Mouse (Mus musculus) hematopoietic stem cell, adult 5-6 weeks (primary cell): ENCODE results near the gene 9130204L05Rik. TPM values are rescaled to one million over a fixed set of nuclear protein-coding genes. Genes with fewer than 3 reads are reported as not detected.
A peak's percentile ranks its signal among the peaks of the same experiment; 100 is the strongest.

ENCODE experiments used
- ATAC-seq, 2 experiments: fragments of 125-278 bp in 1 of 2; replicated peaks in 1 of 2; 2 replicates each; pipeline ENCODE4 v1.8.0; 2016 to 2017; ENCODE audit warnings: inconsistent platforms in 2 of 2, mild to moderate bottlenecking in 2 of 2, moderate number of reproducible peaks in 2 of 2, low read depth in 1 of 2, moderate TSS enrichment in 1 of 2; ENCODE audit not compliant: low FRiP score in 2 of 2, poor library complexity in 2 of 2, severe bottlenecking in 2 of 2, insufficient read depth in 1 of 2, low TSS enrichment in 1 of 2
- total RNA-seq: library from RNA; stranded (forward); fragments of 172-1452, 232-1000 nt; gene quantifications from 2 replicates; pipeline ENCODE4 v1.2.3, GENCODE M21; 2017

9130204L05Rik gene
- not detected in 2 replicates for total RNA-seq

DNA sequence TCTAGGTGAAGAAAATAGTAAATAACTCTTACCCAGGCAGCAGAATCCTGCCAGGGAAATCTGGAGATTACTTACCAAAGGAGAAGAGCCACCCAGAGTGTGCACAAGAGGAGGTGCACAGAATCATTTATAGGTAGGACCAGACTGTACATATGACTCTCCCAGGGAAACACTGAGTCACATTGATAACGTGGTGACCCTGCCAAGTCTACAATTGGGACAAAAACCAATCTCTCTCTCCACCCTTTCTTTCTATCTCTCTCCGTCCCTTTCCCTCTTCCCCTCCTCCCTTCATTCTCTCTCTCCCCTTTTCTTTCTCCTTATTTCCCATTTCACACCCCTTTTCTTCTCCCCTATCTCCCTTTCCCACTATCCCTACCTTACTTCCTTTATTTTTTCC, at the start of gene 9130204L05Rik:
TSS of gene 9130204L05Rik (minus strand) at position 101 of the 400 bp plus-strand sequence.
- no peak for ATAC-seq

GRCm38 (mm10) chr3:91108696-91109095, 18.1 kb upstream of the 9130204L05Rik start:
- no peak for ATAC-seq

DNA sequence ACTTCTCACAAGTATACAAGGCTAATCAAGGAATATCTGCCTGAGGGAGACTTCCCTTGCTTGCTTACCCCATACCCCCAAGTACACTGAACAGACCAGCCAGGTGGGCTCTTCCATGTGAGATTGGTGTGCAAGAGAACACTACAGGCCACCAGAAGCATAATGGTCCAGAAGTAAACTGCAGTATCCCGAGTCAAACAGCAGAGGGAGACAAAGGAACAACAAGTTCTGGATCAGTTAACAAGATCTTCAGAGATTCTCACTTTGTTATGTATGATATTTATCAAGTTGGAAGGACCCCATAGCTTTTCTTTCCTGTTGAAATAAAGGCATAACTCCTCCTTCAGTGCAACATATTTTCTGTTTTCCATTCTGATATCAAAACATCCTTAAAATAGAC, 31.4 kb downstream of the 9130204L05Rik start:
- 0 out of 4 replicates have a peak, but pooled peaks of 1 of the 2 experiments have one; percentile 17 for ATAC-seq

- no peak for ATAC-seq
Observed at GRCm38 (mm10) chr3:91052654-91053053, 37.9 kb downstream of the 9130204L05Rik start.
